Mouse (Mus musculus) neural tube, embryonic 10.5 days (tissue): Measurements from ENCODE around the gene Pip4k2a.
A peak's percentile ranks its signal among the peaks of the same experiment; 100 is the strongest.

Experiments
- DNase-seq: peaks from one replicate; pipeline ENCODE4 v3.0.0-alpha.2; 2017; ENCODE audit warnings: low spot score; ENCODE audit errors: extremely low spot score

Gene Pip4k2a

GRCm38 (mm10) chr2:18842527-18842926 lies 155.4 kb downstream of the Pip4k2a start:
- no peak for DNase-seq

GRCm38 (mm10) chr2:18841051-18841450 lies 156.9 kb downstream of the Pip4k2a start:
- no peak for DNase-seq

- DNase-seq = no peak
These were observed 158.4 kb downstream of the Pip4k2a start for GRCm38 (mm10) chr2:18839532-18839931.

- no peak for DNase-seq
These were observed 162.5 kb downstream of the Pip4k2a start for GRCm38 (mm10) chr2:18835266-18835908.

- DNase-seq = no peak
These were observed 164.8 kb downstream of the Pip4k2a start for GRCm38 (mm10) chr2:18833024-18833590.

GRCm38 (mm10) chr2:18831031-18831774 lies 166.7 kb downstream of the Pip4k2a start:
- no peak for DNase-seq

GRCm38 (mm10) chr2:18822711-18823110 lies 175.2 kb downstream of the Pip4k2a start:
- DNase-seq = no peak

GRCm38 (mm10) chr2:18821451-18822379 lies 176.2 kb downstream of the Pip4k2a start:
- peak; percentile 40 for DNase-seq

GRCm38 (mm10) chr2:18819520-18819919 lies 178.4 kb downstream of the Pip4k2a start:
- no peak for DNase-seq

- DNase-seq = no peak
These were observed 181.9 kb downstream of the Pip4k2a start for GRCm38 (mm10) chr2:18816036-18816435.

- DNase-seq = no peak
These were observed 182.5 kb downstream of the Pip4k2a start for GRCm38 (mm10) chr2:18815336-18815965.

GRCm38 (mm10) chr2:18814447-18814804 lies 183.5 kb downstream of the Pip4k2a start:
- no peak for DNase-seq

- DNase-seq = no peak
These were observed 184.1 kb downstream of the Pip4k2a start for GRCm38 (mm10) chr2:18813683-18814446.

GRCm38 (mm10) chr2:18807961-18808360 lies 190.0 kb downstream of the Pip4k2a start:
- DNase-seq = no peak

- peak; percentile 56 for DNase-seq
These were observed 196.6 kb downstream of the Pip4k2a start for GRCm38 (mm10) chr2:18801281-18801862.

GRCm38 (mm10) chr2:18800646-18801251 lies 197.2 kb downstream of the Pip4k2a start:
- no peak for DNase-seq

- peak; percentile 83 for DNase-seq
These were observed 197.8 kb downstream of the Pip4k2a start for GRCm38 (mm10) chr2:18799966-18800645.

GRCm38 (mm10) chr2:18799265-18799965 lies 198.5 kb downstream of the Pip4k2a start:
- DNase-seq = no peak
